Mouse (Mus musculus): ENCODE results near the gene Polr2g. TPM values are rescaled to one million over a fixed set of nuclear protein-coding genes. Genes with fewer than 3 reads are reported as not detected.
A peak's percentile ranks its signal among the peaks of the same experiment; 100 is the strongest.

Gene Polr2g
- total RNA-seq, 2 experiments from 2014 or later: 106 to 111 TPM

DNA sequence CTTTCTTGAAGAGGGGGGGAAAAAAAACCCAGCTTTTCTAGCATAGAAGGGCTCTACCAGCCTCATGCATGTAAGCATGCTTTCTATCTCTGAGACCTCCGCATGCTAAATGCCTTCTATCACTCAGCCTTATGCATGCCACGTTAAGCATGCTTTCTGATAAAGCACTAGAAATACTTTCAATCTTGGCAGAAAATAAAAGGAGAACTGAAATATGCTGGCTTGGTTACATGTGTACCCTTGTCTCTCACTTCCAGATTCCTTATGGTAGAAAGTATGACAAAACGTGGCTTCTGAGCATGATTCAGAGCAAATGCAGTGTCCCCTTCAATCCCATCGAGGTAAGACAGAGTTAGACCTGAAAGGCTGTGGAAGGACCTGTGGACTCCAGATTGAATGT, 35.1 kb downstream of the Polr2g start:
- no peak for DNase-seq (ENCODE audit: low spot score in 2 of 2)

GRCm38 (mm10) chr19:8760757-8761156, 37.6 kb downstream of the Polr2g start:
- DNase-seq (ENCODE audit: low spot score in 2 of 2): no peak

DNA sequence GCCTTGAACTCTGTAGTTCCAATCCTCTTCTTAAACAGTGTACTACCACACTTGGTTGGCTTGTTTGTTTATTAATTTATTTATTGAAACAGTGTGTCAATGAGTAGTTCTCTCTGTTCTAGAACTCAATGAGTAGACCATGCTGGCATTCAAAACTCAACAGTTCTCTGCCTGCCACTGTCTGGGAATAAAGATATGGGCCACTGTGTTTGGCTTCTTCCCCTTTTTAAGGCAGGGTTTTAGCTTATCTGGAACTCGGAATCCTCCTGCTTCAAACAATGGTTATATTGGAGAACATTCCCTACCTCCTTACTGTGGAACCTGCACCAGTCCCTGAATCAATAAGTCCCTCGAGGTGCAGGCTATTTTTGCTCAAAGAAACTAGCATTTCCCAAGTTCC, 39.5 kb downstream of the Polr2g start:
- no peak for DNase-seq (ENCODE audit: low spot score in 2 of 2)

- DNase-seq (ENCODE audit: low spot score in 2 of 2): no peak
These were observed 40.8 kb downstream of the Polr2g start for GRCm38 (mm10) chr19:8757471-8757998.

- DNase-seq (ENCODE audit: low spot score in 2 of 2): peak; percentile 87 to 94
These were observed 41.6 kb downstream of the Polr2g start, which contains the start of gene Nxf1 for GRCm38 (mm10) chr19:8756635-8757387. TSS of gene Nxf1 (plus strand) at chr19:8757073.

DNA sequence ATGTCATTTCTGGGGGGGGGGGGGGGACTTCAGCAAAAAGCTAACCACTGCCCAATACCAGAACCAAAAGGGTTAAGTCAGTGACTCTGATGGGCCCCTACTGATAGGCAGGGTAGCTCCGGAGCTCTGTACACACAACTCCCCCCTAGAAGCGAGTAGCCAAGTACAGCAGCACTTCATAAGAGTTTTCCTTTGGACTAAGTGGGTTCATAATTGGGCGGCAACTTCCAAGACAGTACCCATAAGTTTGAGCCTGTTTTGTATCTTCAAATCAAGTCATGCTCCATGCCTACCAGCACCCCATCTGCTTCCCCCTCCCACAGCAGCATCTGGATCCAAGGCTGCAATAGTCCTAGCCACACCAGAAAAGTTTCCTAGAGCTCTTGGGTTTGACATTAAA, 42.7 kb downstream of the Polr2g start:
- no peak for DNase-seq (ENCODE audit: low spot score in 2 of 2)

DNA sequence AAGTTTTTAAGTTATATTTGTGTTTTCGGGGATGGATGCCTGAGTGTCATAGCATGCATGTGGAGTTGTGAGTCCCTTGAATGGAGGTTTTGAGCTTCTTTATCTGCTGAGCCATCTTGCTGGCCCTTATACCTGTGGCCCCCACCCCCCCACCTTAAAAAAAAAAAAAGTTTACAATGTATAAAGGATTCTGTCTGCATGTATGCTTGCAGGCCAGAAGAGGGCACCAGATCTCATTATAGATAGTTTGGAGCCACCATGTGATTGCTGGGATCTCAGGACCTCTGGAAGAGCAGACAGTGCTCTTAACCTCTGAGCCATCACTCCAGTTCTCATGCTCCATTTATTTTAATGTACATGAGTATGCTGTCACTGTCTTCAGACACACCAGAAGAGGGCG, 51.0 kb downstream of the Polr2g start:
- no peak for DNase-seq (ENCODE audit: low spot score in 2 of 2)

- no peak for DNase-seq (ENCODE audit: low spot score in 2 of 2)
These were observed 53.0 kb downstream of the Polr2g start for GRCm38 (mm10) chr19:8745382-8745781.

Other genes starting within 250 kb of the Polr2g start
- gene Slc22a8, start 207.3 kb downstream of the Polr2g start, total RNA-seq (2021): 1 to 10 TPM; 6.3 to 6.9 TPM
- 1 to 10 TPM; 1.6 to 2.1 TPM for gene Slc22a6, start 180.5 kb downstream of the Polr2g start, total RNA-seq (2021)
- gene Chrm1, start 134.8 kb downstream of the Polr2g start, total RNA-seq (2021): 100 to 1,000 TPM; 178 to 184 TPM
- gene Slc3a2, start 75.2 kb downstream of the Polr2g start, total RNA-seq (2021): 100 to 1,000 TPM; 145 to 153 TPM
- 10 to 100 TPM; 53.0 to 55.2 TPM for gene Wdr74, start 62.8 kb downstream of the Polr2g start, total RNA-seq (2021)
- 1 to 10 TPM; 1.9 to 2.1 TPM for gene 1700092M07Rik, start 57.9 kb downstream of the Polr2g start, total RNA-seq (2021)
- 10 to 100 TPM; 59.5 to 63.6 TPM for gene Stx5a, start 57.2 kb downstream of the Polr2g start, total RNA-seq (2021)
- gene Nxf1, start 41.5 kb downstream of the Polr2g start, total RNA-seq (2021): 10 to 100 TPM; 94.5 to 95.3 TPM
- 10 to 100 TPM; 69.1 to 74.4 TPM for gene Tmem223, start 27.6 kb downstream of the Polr2g start, total RNA-seq (2021)
- gene Tmem179b, start 24.1 kb downstream of the Polr2g start, total RNA-seq (2021): 1 to 10 TPM; 8.6 to 9.6 TPM
- gene Taf6l, start 12.2 kb downstream of the Polr2g start, total RNA-seq (2021): 10 to 100 TPM; 12.8 to 13.8 TPM
- gene Zbtb3, start 4.0 kb upstream of the Polr2g start, total RNA-seq (2021): 1 to 10 TPM; 6.7 to 7.0 TPM
- 10 to 100 TPM; 39.9 to 41.1 TPM for gene Ttc9c, start 20.8 kb upstream of the Polr2g start, total RNA-seq (2021)
- 100 to 1,000 TPM; 120 to 125 TPM for gene Hnrnpul2, start 21.4 kb upstream of the Polr2g start, total RNA-seq (2021)
- not detected for gene AC129217.1, start 31.2 kb upstream of the Polr2g start, total RNA-seq (2021)
- 10 to 100 TPM; 94.8 to 97.6 TPM for gene Bscl2, start 38.9 kb upstream of the Polr2g start, total RNA-seq (2021)
- gene Gng3, start 40.6 kb upstream of the Polr2g start, total RNA-seq (2021): 100 to 1,000 TPM; 153 TPM
- gene Lrrn4cl, start 52.2 kb upstream of the Polr2g start, total RNA-seq (2021): under 1 TPM; 0.42 to 0.68 TPM
- 100 to 1,000 TPM; 103 to 109 TPM for gene Ubxn1, start 72.9 kb upstream of the Polr2g start, total RNA-seq (2021)
- gene Uqcc3, start 82.3 kb upstream of the Polr2g start, total RNA-seq (2021): 10 to 100 TPM; 30.2 to 30.4 TPM
- gene Lbhd1, start 85.2 kb upstream of the Polr2g start, total RNA-seq (2021): 1 to 10 TPM; 4.6 to 7.6 TPM
- not detected for gene Gm49403, start 85.4 kb upstream of the Polr2g start, total RNA-seq (2021)
- 10 to 100 TPM; 24.2 to 30.3 TPM for gene 1810009A15Rik, start 90.3 kb upstream of the Polr2g start, total RNA-seq (2021)
- gene Gm49416, start 90.3 kb upstream of the Polr2g start, total RNA-seq (2021): 1 to 10 TPM; 2.4 to 5.1 TPM
- gene Ints5, start 94.4 kb upstream of the Polr2g start, total RNA-seq (2021): 10 to 100 TPM; 25.6 to 26.3 TPM
- 100 to 1,000 TPM; 104 to 112 TPM for gene Ganab, start 99.5 kb upstream of the Polr2g start, total RNA-seq (2021)
- 100 to 1,000 TPM; 166 to 169 TPM for gene B3gat3, start 121.8 kb upstream of the Polr2g start, total RNA-seq (2021)
- gene Rom1, start 130.8 kb upstream of the Polr2g start, total RNA-seq (2021): 1 to 10 TPM; 4.7 to 6.6 TPM
- gene Eml3, start 131.0 kb upstream of the Polr2g start, total RNA-seq (2021): 10 to 100 TPM in 1 of 2 experiments, 1 to 10 TPM in 1; 9.8 to 10.4 TPM
- gene Mta2, start 143.3 kb upstream of the Polr2g start, total RNA-seq (2021): 10 to 100 TPM; 51.6 to 53.4 TPM
- gene Tut1, start 155.3 kb upstream of the Polr2g start, total RNA-seq (2021): 10 to 100 TPM; 21.9 to 22.5 TPM
- gene Eef1g, start 168.5 kb upstream of the Polr2g start, total RNA-seq (2021): 100 to 1,000 TPM; 257 to 269 TPM
- gene Ahnak, start 190.7 kb upstream of the Polr2g start, total RNA-seq (2021): 10 to 100 TPM; 18.1 to 19.9 TPM

Data from layer of hippocampus, adult 18-20 months (tissue).